Mouse (Mus musculus) cerebellum, postnatal 4 days (tissue): ENCODE data around the gene G530012D18Rik.
"Not testable (repeated sequence)": the region's sequence is repeated elsewhere in the genome, so short reads cannot be mapped to it uniquely, and the experiment has no call there.

ENCODE experiments used
- DNase-seq, 2 experiments: peaks; one replicate each; pipeline ENCODE4 v3.0.0; 2022; ENCODE audit warnings: low spot score in 2 of 2, mixed read lengths in 1 of 2

G530012D18Rik gene

DNA sequence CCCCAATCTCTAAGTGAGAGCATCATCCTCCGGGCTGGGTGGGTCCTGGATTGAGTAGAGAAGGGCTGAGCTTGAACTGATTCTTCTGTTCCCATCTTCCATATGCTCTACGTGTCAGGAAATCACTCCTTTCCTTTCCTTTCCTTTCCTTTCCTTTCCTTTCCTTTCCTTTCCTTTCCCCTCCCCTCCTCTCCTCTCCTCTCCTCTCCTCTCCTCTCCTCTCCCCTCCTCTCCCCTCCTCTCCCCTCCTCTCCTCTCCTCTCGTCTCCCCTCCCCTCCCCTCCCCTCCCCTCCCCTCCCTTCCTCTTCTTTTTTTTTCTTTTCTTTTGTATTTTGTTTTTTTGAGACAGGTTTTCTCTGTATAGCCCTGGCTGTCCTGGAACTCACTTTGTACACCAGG, at the start of gene G530012D18Rik:
Gene G530012D18Rik, plus strand, starts transcription at position 301 of the 400 bp plus-strand sequence.
- not testable (repeated sequence) for DNase-seq

- DNase-seq, result not testable (repeated sequence)
Measured at GRCm38 (mm10) chr1:85526401-85526800, 49.1 kb upstream of the G530012D18Rik start.

DNA sequence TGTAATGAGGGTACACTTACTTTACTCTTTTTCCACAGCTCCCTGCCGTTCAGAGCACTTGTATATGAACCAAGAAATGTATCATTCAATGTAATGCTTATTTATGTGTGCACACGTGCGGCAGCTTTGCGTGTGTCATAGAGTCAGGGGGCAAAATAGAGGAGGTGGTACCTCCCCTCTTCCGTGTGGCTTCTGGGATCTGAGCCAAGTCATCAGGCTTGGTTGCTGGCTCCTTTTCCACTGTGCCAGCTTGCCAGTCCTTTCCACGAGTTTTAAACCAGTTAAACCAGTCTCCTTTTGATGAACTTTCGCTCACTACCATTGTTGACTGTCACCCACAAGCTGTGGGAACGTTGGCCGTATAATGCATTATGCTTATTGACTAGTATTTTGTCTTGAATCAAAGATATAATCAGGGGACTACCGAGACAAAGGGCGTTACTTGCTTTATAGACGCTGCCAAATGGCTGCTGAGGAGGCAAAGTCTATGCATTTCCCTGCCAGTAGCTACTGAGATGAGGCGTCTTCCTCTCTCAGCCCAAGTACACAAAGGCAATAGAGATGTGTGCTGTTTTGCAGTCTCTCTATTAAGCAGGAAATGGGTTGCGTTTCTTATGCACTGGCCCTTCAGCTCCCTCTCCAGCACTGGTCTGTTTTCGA, 46.9 kb upstream of the G530012D18Rik start:
- not testable (repeated sequence) for DNase-seq

DNA sequence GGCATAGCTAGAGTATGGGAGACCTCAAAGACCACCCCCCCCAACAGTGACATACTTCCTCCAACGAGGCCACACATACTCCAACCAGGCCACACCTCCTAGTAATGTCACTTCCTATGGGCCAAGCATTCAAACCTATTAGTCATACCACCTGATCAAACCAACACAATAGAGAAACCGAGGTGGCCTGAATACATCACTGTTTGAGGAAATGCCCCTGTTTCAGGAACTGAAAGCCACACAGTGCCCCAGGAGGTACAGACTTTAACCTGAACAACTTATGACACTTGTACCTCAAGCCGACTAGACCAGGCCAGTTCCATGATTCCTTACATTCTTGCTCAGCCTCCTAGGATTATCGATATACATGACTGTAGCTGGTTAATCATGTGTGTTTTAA, 31.7 kb upstream of the G530012D18Rik start:
- DNase-seq, result not testable (repeated sequence)

DNA sequence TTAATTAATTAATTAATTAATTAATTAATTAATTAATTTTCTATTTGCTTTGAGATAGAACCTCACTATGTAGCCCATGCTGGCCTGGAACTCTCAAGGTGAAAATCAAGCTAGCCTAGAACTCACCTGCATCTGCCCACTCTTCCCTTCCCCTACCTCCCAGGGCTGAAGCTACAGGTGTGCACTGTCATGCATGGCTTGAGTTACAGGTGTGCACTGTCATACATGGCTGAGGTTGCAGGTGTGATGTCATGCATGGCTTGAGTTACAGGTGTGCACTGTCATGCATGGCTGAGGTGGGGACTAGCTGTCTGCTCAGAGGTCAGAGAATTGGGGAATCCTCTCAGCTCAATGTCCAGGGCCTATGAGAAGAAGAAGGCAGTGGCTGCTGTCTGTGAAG, 29.0 kb upstream of the G530012D18Rik start:
- not testable (repeated sequence) for DNase-seq

DNA sequence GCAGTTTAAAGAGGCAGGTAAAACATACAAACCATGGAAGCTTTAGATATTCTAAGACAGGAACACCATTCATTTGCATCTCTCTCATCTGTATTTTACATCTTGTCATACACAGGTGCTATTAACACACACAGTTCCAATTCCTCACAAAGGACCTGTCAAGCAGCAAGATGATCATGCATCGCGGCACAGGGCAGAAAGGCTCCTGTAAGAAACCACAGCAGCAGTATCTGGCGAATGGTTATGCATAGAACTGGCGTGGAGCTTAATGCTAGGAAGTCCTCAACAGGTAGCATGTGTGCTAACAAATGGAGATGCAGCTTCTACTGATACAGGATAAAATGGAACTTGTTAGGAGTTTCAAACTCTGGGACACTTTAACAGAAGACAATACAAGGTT, 20.2 kb upstream of the G530012D18Rik start:
- peak; percentile 13 to 51 for DNase-seq

- not testable (repeated sequence) for DNase-seq
Measured at GRCm38 (mm10) chr1:85573554-85573953, 1.9 kb upstream of the G530012D18Rik start.

- DNase-seq, result not testable (repeated sequence)
Measured at GRCm38 (mm10) chr1:85578372-85579010, 3.0 kb downstream of the G530012D18Rik start.

DNA sequence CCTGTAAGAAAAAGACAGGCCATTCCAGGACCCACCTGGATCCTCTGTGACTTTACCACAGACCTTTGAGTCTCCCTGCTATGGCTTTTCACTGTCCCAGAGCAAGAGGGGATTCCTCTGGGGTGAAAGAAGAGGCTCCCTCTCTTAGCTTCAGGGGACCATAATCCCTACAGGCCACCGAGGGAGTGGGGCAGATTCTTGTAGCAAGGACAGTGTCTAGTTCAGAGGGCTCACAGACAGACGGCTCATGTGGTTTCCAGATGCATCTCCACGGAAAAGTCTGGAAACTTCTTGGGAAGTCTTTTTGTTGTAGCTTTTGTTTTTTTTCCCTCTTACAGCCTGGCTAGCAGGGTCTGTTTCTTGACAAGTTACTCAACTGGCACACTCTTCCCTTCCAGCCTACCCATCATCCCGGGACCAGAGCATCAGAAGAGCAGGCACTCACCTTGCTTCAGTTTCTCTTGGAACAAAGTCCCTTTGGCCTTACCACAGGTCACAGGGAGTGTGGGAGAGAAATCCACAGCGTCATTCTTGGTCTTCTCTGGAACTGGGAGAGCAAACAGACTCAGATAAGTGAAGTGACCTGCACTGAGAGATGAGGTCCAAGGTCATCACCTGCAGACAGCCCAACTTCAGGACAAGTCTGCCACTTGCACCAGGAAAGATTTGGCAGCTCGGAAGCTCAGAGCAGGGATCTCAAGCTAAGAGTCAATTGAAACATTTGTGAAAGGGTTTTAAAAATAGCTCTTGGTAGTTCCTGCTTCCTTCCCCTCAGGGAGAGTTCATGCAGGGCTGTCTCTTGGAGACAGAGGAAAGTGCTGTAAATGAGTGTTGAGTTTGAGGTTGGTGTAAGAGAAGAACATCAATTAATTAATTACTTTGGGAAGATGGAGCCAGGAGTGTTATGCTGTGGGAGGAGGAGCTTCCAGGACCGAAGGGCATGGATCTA, 4.0 kb downstream of the G530012D18Rik start:
- not testable (repeated sequence) for DNase-seq

DNA sequence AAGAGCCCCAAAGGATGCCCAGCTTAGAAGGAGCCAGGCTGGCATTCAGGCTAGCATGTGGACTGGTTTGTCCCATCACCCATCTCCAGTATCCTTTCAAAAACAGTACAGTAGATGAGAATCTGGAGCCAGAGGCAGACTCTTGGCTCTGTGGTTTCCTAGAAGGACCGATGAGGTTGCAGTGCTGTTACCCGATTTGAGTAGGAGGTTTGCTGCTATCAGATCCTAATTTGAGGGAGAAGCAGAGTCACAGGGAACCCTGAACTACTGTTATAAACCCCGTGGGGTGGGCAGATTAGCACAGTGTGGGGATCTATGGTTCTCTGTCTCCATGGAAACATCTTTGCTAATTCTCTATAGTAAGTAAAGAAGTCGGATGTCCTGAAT, 4.7 kb downstream of the G530012D18Rik start:
- not testable (repeated sequence) for DNase-seq

DNA sequence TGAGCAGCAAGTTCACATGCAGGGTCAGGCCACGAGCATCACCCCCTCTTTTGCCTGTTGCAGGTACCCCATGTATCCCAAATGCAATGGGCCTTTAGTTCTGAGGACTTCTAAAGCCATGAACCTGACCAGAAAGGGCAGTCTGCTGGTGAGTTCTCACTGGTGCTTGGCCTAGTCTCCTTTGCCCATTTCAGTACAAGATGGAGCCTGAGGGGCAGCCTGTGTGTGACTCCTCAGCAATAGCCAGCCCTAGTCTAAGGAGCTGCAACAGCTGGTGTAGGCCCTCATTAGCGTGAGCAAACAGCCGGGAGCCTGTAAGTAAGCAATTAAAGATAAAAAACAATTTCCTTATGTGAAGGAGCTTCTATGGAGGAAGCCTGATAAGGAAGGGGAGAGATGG, 5.1 kb downstream of the G530012D18Rik start:
- not testable (repeated sequence) for DNase-seq

- not testable (repeated sequence) for DNase-seq
Measured at GRCm38 (mm10) chr1:85581518-85581917, 6.0 kb downstream of the G530012D18Rik start.

- not testable (repeated sequence) for DNase-seq
Measured at GRCm38 (mm10) chr1:85588697-85589096, 13.2 kb downstream of the G530012D18Rik start.

DNA sequence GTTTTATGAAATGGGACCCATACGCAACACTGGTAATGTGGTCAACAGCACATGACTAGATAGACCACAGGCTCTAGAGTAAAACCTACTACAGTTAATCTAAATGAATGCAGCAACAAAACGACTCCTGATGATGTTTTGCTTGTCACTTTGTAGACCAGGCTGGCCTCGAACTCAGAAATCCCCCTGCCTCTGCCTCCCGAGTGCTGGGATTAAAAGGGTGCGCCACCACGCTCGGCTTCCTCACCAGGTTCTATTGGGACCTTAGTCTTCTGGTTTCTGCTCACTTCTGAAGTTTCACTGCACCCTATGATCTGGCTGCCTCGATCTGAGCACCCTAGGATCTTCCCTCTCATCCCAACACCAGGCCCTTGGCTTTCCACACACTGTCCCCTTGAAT, 17.1 kb downstream of the G530012D18Rik start:
- DNase-seq, result not testable (repeated sequence)

DNA sequence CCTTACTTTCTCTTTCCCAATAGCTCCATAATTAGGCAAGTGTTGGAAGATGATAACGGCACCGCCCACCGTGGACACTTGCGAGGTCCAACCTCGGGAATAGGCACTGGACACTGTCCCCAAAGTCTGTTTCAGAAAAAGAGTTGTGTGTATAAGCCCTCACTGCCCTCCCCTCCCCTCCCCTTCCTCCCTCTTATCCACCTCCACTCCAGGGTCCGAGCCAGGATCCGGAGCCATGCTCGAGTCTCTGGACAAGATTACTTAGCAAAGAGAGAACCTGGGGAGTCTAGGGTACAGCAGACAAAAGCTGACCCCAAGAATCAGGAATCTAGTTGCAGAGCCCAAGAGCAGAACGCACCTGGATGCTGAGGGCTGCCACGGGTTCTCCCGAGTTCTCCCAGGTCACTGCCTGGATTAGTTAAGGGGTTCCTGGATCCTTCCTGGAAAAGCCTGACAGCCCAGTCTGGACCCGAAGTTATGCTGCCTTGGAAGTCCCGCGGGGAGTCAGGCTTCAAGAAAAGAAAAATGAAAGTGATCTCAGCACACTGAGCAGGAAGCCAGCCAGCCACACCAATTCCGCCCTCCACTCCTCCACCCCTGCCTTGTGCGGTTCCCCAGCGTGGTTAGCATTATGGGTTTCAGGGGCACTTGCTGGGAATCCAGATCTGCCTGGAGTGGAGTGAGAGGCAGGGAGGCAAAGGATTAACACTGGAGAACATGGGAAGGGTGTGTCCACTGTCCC, 23.0 kb downstream of the G530012D18Rik start, which contains the start of gene Sp110:
Gene Sp110, minus strand, starts transcription at position 547 of the 742 bp plus-strand sequence.
- DNase-seq, result not testable (repeated sequence)

DNA sequence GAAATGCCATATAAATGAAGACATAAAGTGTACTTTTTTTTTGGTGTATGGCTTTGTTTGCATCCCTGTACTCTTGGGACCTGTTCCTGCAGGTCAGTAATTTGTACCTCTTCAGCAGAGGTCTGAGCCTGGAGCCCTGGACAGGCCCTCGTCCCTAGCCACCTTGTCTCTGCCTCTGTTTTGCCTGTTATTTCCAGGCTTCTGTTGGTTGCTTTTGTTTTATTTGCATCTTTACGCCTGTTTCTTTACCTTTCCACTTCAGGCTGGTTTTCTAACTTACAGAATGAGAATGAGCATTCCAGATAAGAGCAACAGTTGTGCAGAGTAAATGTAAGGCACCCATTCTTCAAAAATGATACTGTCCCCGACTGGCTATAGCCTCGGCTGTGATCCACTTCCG, 24.6 kb downstream of the G530012D18Rik start, which contains the start of gene Sp140:
Gene Sp140, plus strand, starts transcription at position 301 of the 400 bp plus-strand sequence.
- not testable (repeated sequence) for DNase-seq

- not testable (repeated sequence) for DNase-seq
Measured at GRCm38 (mm10) chr1:85600794-85601193, 25.3 kb downstream of the G530012D18Rik start.

DNA sequence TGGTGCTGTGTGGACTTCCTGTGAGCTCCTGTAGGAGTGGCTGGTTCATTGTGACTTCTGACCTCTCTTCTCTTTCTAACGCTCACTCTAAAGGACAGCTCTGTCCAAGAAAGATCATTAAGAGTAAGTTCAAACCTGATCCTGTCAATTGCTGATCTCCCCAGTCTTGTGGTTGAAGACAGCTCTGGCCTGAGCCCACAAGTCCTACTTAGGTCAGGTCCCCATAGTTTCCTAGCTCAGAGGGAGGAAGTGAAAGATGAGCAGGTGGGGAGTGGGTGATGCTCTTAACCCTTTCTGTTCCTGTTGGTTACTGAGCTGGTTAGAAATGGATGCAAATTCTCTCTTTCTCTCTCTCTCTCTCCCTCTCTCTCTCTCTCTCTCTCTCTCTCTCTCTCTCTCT, 28.9 kb downstream of the G530012D18Rik start:
- DNase-seq, result not testable (repeated sequence)

GRCm38 (mm10) chr1:85608361-85608760, 32.9 kb downstream of the G530012D18Rik start:
- not testable (repeated sequence) for DNase-seq

GRCm38 (mm10) chr1:85610581-85610980, 35.1 kb downstream of the G530012D18Rik start:
- DNase-seq, result not testable (repeated sequence)

DNA sequence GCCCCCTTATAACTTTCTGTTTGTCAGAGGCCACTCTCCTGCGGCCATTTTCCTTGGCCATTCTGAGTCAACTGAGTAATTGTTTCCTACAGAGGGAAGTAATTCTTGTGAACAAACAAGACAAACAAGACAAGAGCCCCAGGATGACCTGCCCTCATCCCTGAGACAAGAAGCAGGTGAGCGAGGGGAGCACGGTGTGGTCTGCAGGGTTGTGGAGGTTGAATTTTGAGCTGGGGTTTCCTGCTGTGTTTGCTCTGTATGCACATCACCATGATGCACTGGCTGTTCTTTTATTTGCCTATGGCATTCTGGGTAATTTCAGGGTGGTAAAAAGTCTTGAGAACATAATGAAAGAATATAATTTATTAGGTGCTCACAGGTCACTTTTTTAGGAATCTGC, 39.6 kb downstream of the G530012D18Rik start:
- not testable (repeated sequence) for DNase-seq
